Mouse (Mus musculus) liver, postnatal 0 days (tissue): ENCODE measurements around the gene Tmem141. TPM values are rescaled to one million over a fixed set of nuclear protein-coding genes. Genes with fewer than 3 reads are reported as not detected.

Source experiments
- ATAC-seq: fragments of 200-750 bp; cut with Nextera tagmentation; 2 replicates; pipeline ENCODE4 v1.8.0; 2017; ENCODE audit warnings: mild to moderate bottlenecking, moderate library complexity
- DNase-seq: peaks from one replicate; pipeline ENCODE4 v3.0.0-alpha.2; 2016
- H3K27ac ChIP-seq: fragments of 300-500 bp; sonication (generic); 2 replicates; pipeline ENCODE4 v1.5.1; 2014; ENCODE audit warnings: antibody characterized with exemption, moderate library complexity, mild to moderate bottlenecking, low read depth
- H3K27me3 ChIP-seq: fragments of 300-500 bp; sonication (generic); 2 replicates; pipeline ENCODE4 v1.6.1; 2014; ENCODE audit warnings: low read length, control low read depth, mixed read lengths; ENCODE audit not compliant: insufficient read depth
- H3K36me3 ChIP-seq: fragments of 300-500 bp; sonication (generic); replicated peaks from 2 replicates; pipeline ENCODE4 v1.6.1; 2014; ENCODE audit warnings: mild to moderate bottlenecking, control low read depth, low read length, moderate library complexity, mixed read lengths; ENCODE audit not compliant: insufficient read depth
- H3K4me1 ChIP-seq: fragments of 300-500 bp; sonication (generic); 2 replicates; pipeline ENCODE4 v1.6.1; 2014; ENCODE audit warnings: antibody characterized with exemption, mild to moderate bottlenecking, control low read depth; ENCODE audit not compliant: insufficient read depth
- H3K4me2 ChIP-seq: fragments of 300-500 bp; sonication (generic); 2 replicates; pipeline ENCODE4 v1.6.1; 2014; ENCODE audit warnings: low read depth, mild to moderate bottlenecking, low read length, moderate library complexity, mixed read lengths
- H3K4me3 ChIP-seq: fragments of 300-500 bp; sonication (generic); 2 replicates; pipeline ENCODE4 v1.5.1; 2014; ENCODE audit warnings: low read depth, low read length
- H3K9ac ChIP-seq: fragments of 300-500 bp; sonication (generic); replicated peaks from 2 replicates; pipeline ENCODE4 v1.6.1; 2014; ENCODE audit warnings: mild to moderate bottlenecking, moderate library complexity
- H3K9me3 ChIP-seq: fragments of 300-500 bp; sonication (generic); 2 replicates; pipeline ENCODE4 v1.6.1; 2016; ENCODE audit warnings: mild to moderate bottlenecking, control low read depth, low read length, mixed read lengths
- CTCF ChIP-seq: sonication (generic); IDR thresholded peaks from 2 replicates; pipeline ENCODE4 v1.5.1; 2016; ENCODE audit warnings: antibody characterized with exemption, low read depth
- EP300 ChIP-seq: IDR thresholded peaks from 2 replicates; pipeline ENCODE4 v1.6.1; 2016; ENCODE audit warnings: antibody characterized with exemption, low read depth, mild to moderate bottlenecking
- WGBS: fragments of 180-500 bp; shearing (Covaris S2); extraction: QIAGEN DNeasy Blood & Tissue Kit; methylation state at CpG from one replicate; pipeline ENCODE4 v1.1.7; 2014; ENCODE audit not compliant: insufficient replicate concordance; 5-methylcytosine and 5-hydroxymethylcytosine counted together
- polyA plus RNA-seq: library from polyadenylated mRNA; unstranded; fragments of >200 nt; fragmentation: Nextera tagmentation; extraction: Ambion mirVana; gene quantifications from 2 replicates; pipeline ENCODE4 v1.2.1, GENCODE M21; 2015

Tmem141 gene
- polyA plus RNA-seq, 1 experiment from 2014 or later, result 43.3 TPM

DNA sequence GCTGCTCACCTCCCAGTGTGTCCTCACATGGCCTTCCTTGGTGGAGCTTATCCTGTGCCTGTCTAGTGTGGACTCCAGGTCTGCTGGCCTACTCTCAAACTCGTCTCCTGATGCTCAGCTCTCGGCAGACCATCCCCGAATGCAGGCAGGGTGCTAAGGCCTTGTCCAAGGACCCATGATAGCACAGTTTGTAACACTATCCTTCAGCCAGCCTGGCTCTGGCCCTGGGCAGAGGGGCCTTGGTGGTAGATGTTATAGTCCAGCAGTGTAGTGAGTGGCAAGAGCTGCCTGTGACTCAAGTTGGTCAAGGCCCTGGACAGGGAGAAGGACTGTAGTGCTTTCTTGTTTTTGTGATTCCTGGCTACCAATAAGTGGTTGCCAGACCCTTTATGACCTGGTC is 11.8 kb upstream of the Tmem141 start:
- no peak overlapping the region for H3K9ac ChIP-seq
- DNase-seq, result no peak
- no peaks in the 10 kb centered on the region for H3K36me3 ChIP-seq
- no peaks in the 10 kb centered on the region for H3K27me3 ChIP-seq
- TF ChIP-seq EP300 (no peak), CTCF (no peak)
- no peak for ATAC-seq
- H3K9me3 ChIP-seq, result no peaks in the 10 kb centered on the region
- H3K4me2 ChIP-seq, result no peak overlapping the region
- no peak overlapping the region for H3K27ac ChIP-seq
- peaks cover 3% of the 10 kb centered on the region; the same call in 1 of the 2 replicates for H3K4me1 ChIP-seq
- 86% methylated on average over 3 of the region's 3 CpGs for WGBS
- no peak overlapping the region for H3K4me3 ChIP-seq

DNA sequence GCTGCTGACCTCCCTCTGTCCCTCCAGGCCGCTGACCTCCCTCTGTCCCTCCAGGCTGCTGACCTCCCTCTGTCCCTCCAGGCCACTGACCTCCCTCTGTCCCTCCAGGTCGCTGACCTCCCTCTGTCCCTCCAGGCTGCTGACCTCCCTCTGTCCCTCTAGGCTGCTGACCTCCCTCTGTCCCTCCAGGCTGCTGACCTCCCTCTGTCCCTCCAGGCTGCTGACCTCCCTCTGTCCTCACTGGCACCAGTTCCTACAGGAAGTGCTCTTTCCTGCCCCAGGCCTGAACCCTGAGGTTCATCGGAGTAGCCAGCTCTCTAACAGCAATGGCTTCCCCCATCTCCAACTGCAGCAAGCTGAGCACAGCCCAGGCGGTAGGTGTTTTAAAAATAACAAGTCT is 6.9 kb upstream of the Tmem141 start:
- Histone ChIP-seq H3K27ac (peak overlapping the region; percentile 67), H3K4me1 (peaks cover 9% of the 10 kb centered on the region; the same call in 1 of the 2 replicates), H3K27me3 (no peaks in the 10 kb centered on the region), H3K9me3 (no peaks in the 10 kb centered on the region), H3K9ac (no peak overlapping the region), H3K4me3 (no peak overlapping the region), H3K4me2 (no peak overlapping the region), H3K36me3 (no peaks in the 10 kb centered on the region)
- peak; percentile 77 for ATAC-seq
- DNase-seq, result peak; percentile 63
- TF ChIP-seq CTCF (no peak), EP300 (peak; percentile 50; the same call in 1 of the 2 replicates)
- WGBS, result 35% methylated on average over 4 of the region's 4 CpGs

DNA sequence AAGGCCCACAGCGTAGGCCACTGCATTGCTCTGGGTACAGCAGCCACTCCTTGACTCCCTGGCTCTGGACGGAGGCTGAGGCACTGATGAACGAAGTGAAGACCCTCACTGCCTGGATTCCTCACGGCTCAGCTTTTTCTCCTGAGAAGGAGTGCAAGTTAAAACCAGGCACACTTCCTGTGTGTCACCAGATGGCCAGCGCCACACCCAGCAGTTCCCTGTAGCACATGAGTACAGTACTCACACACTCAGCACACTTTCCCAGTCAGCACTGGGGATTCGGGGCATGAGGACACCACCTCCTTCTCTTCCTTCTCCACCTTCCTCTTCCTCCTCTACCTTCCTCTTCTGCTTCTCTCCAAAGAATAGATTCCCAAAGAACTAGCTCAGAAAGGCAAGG is 6.0 kb upstream of the Tmem141 start, which contains the start of gene Fcna:
Gene Fcna (minus strand): TSS at position 220 of the 400 bp plus-strand sequence.
- H3K27ac ChIP-seq, result peak within 1 kb of the TSS; percentile 67
- H3K9ac ChIP-seq, result no peak within 1 kb of the TSS
- TF ChIP-seq CTCF (no peak), EP300 (no peak)
- WGBS, result 65% methylated on average over 6 of the region's 6 CpGs
- no peak within 1 kb of the TSS; the same call in 1 of the 2 replicates for H3K4me2 ChIP-seq
- H3K27me3 ChIP-seq, result no peaks in the 10 kb centered on the region
- no peak within 1 kb of the TSS for H3K4me3 ChIP-seq
- no peaks in the 10 kb centered on the region for H3K36me3 ChIP-seq
- ATAC-seq, result no peak
- DNase-seq, result no peak
- H3K9me3 ChIP-seq, result no peaks in the 10 kb centered on the region
- peaks cover 9% of the 10 kb centered on the region; the same call in 1 of the 2 replicates for H3K4me1 ChIP-seq

DNA sequence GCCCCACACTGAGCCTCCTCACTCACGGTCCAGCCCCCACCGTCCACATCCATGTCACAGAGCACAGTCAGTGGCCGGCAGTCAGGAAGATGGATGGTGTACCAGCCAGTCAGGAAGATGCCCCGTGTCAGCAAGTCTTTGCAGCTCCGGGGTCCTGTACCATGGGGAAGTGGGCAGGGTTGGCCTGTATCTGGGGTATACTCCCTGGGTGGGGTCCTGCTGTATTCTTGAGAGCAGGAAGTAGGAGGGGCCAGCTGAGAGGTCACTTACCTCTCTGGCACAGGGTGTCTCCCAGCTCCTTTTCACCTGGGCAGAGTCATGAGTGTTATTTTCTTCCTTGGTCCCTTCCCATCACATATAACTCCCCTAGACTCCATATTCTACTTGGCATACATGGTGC is 4.2 kb upstream of the Tmem141 start:
- no peak for TF ChIP-seq EP300
- no peak for TF ChIP-seq CTCF

DNA sequence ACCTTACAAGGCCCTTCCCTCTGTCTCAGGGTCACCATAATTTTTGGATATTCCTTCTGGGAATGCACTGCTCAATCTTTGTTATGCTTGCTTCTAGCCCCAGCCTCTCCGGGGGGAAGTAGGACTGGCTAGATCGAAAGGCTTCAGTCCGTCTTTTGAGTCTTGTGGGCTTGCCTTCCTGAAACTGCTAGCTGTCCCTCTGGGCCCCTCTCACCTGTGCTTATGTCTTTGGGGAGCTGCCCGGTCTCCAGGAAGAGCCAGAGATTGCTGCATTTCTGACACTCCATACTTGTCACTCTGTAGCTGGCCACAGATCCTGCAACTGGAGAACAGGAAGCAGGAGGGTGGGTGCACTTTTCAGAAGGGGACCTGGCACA is 965 bp downstream of the Tmem141 start:
- H3K27me3 ChIP-seq, result peaks cover 16% of the 10 kb centered on the region; the same call in 1 of the 2 replicates
- TF ChIP-seq CTCF, result no peak
- no peak for TF ChIP-seq EP300
- DNase-seq, result no peak
- H3K4me1 ChIP-seq, result peaks cover 5% of the 10 kb centered on the region
- peak overlapping the region; percentile 30; the same call in 1 of the 2 replicates for H3K4me3 ChIP-seq
- 43% methylated on average over 4 of the region's 4 CpGs for WGBS
- no peak overlapping the region for H3K27ac ChIP-seq
- no peaks in the 10 kb centered on the region for H3K9me3 ChIP-seq
- H3K4me2 ChIP-seq, result peak overlapping the region; percentile 65
- H3K9ac ChIP-seq, result no peak overlapping the region
- ATAC-seq, result no peak
- 0 out of 2 replicates have a peak, but pooled peaks cover 4% of the 10 kb centered on the region for H3K36me3 ChIP-seq

More for the DNA sequence above, 4.2 kb upstream of the Tmem141 start:
- WGBS, result 41% methylated on average over 5 of the region's 5 CpGs
- H3K27me3 ChIP-seq, result no peaks in the 10 kb centered on the region
- H3K4me3 ChIP-seq, result no peak overlapping the region
- H3K4me1 ChIP-seq, result peaks cover 11% of the 10 kb centered on the region
- no peaks in the 10 kb centered on the region for H3K9me3 ChIP-seq
- DNase-seq (no peak), ATAC-seq (no peak)
- H3K27ac ChIP-seq, result no peak overlapping the region
- H3K4me2 ChIP-seq, result peak overlapping the region; percentile 22; the same call in 1 of the 2 replicates
- H3K9ac ChIP-seq, result no peak overlapping the region
- no peaks in the 10 kb centered on the region for H3K36me3 ChIP-seq

DNA sequence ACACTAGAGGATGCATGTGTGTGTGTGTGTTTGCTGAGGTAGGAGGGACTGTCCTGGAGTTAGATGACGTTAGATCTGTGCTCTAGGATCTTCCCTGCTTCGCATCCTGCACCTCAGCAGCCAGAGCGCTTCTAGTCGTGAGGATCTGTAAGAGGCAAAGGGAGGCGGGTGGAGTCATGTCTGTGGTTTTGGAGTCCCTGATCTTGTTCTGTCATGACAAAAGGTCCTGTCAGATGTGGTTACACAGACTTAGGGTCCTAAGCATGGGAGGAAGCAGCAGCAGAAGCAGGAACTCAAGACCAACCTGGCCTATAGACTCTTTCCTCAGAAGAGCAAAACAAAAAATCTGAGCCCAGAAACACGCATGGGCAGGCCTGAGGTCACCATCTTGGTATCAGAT is 1.4 kb downstream of the Tmem141 start:
- WGBS, result 36% methylated on average over 6 of the region's 6 CpGs
- ATAC-seq, result no peak
- no peak for DNase-seq
- Histone ChIP-seq H3K9me3 (no peaks in the 10 kb centered on the region), H3K9ac (no peak overlapping the region), H3K4me2 (no peak overlapping the region), H3K4me3 (no peak overlapping the region), H3K27ac (no peak overlapping the region), H3K27me3 (peaks cover 21% of the 10 kb centered on the region; the same call in 1 of the 2 replicates), H3K4me1 (peaks cover 5% of the 10 kb centered on the region), H3K36me3 (0 out of 2 replicates have a peak, but pooled peaks cover 4% of the 10 kb centered on the region)
- TF ChIP-seq CTCF (no peak), EP300 (no peak)

DNA sequence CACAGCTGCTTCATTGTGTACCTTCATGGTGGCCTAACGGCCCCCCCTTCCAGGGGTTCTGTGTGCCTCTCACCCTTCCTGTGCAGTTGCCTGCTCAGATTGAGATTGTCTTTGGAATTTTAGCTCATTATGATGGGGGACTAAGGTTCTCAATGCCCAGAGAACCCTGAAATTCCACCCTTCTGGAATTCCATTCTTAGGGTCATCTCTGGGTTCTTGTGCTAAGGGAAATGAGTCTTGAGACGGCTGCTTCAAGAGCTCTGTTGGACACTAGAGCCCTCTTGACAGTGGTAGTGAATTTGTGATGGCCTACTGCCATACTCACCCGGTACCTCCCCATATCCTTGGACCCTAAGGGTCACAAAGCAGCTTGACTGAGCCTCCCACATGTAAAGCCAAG is 4.2 kb downstream of the Tmem141 start, which contains the start of gene Ccdc183:
Gene Ccdc183 (minus strand): TSS at position 101 of the 400 bp plus-strand sequence.
- Histone ChIP-seq H3K9me3 (no peaks in the 10 kb centered on the region), H3K9ac (no peak within 1 kb of the TSS), H3K4me2 (no peak within 1 kb of the TSS), H3K4me1 (peaks cover 5% of the 10 kb centered on the region), H3K27ac (no peak within 1 kb of the TSS), H3K4me3 (no peak within 1 kb of the TSS), H3K27me3 (peaks cover 23% of the 10 kb centered on the region; the same call in 1 of the 2 replicates), H3K36me3 (0 out of 2 replicates have a peak, but pooled peaks cover 4% of the 10 kb centered on the region)
- 62% methylated on average over 3 of the region's 3 CpGs for WGBS
- ATAC-seq (no peak), DNase-seq (no peak)
- TF ChIP-seq EP300 (no peak), CTCF (no peak)
